Mouse (Mus musculus): ENCODE data around the gene Prop1. TPM values are rescaled to one million over a fixed set of nuclear protein-coding genes. Genes with fewer than 3 reads are reported as not detected.

The Prop1 gene
- total RNA-seq (2021), result not detected
- long read RNA-seq, experiment 1, result 0 reads
- long read RNA-seq, experiment 2, result 0 reads

DNA sequence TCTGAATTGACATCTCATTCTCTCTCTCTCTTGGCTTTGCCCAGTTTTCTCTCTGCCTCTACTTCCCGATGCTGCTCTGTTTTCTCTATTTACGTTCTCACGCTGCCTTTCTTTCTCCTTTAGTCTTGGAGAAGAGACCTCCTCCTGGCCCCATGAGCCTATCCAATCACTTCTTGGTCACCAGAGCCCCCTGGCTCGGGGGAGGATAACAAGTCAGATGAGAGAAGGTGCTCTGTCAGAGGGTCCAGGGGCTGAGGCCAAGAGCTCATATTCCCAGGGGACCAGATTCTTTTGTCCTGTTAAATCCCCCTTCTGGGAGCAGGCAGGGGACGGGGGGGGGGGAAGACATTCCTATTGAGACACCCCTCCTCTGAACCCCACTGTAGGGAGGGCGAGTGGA, at the start of gene Prop1:
TSS of gene Prop1 (minus strand) at position 101 of the 400 bp plus-strand sequence.
- DNase-seq, result no peak

DNA sequence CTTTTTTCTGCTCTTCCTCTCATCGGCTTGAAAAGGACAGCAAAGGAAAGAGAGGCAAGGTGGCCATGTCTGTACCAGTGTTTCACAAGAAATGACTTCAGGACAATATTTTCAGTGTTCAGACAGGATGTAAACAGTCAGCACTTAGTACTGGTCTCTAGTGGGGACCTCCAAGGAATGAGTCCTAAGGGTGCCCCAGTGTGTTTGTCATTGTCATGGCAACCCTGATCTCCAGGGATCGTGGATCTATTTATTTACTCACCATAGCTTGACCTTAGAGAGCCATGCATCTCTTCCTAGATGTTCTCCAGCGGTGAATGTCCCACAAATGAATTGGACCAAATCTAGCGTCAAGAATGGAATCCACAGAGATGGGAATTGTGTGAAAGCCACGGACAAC, 49.7 kb upstream of the Prop1 start, which contains the start of gene Olfr51:
TSS of gene Olfr51 (plus strand) at position 301 of the 400 bp plus-strand sequence.
- no peak for DNase-seq

DNA sequence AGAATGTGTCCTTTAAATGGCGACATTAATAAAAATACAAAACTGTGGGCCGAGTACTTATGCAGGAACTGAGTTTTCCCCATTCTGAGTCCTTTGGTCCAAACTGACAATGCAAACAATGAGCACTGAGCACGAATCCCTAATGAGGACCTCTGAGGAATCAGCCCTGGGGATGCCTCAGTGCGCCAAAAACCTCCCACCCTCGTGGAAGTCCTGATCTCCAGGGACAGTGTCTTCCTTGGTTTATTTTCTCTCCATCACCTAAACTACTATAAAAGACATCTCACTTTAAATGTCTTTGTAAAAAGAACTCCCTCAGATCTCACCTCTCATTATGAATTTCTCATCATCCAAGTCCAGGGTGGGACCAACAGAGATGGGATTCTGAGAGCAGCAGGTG, 28.1 kb upstream of the Prop1 start, which contains the start of gene Olfr1377:
TSS of gene Olfr1377 (plus strand) at position 301 of the 400 bp plus-strand sequence.
- DNase-seq, result no peak

DNA sequence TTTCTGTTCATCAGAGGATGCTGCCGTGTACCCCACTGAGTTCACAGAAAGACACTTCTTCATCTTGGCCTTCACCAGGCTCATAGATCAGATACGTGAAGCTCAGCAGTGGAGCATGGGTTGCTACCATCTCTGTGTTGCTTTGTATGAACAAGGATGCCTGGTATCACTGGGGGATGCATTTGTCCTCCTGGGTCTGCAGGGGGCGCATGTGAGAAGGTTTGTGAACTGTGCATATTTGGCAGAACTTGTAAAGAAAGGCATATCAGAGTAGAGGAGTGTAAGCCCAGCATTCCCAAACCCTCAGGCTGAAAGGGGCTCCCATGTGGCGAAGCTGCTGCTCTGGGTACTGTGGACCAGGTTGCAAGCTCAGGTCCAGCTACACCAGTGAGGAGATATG, 23.7 kb upstream of the Prop1 start:
- DNase-seq, result peak; percentile 46

DNA sequence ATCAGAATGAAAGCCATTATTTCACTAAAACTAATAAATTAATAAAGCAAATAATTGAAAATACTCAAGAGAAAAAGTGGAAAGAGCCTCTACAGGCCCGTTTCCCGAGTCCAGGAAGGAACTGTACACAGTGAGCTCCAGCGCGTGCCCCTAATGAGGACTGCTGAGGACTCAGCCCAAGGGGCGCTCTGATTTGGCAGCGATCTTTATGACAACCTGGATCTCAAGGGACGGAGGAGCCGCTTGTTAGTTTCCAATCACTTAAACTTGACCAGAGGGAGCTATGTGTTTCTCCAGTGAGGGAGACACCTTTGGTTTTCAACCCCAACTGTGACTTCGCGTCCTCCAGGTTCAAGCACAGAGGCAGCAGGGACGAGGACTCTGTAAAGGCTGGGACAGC, 12.7 kb upstream of the Prop1 start, which contains the start of gene Olfr1378:
TSS of gene Olfr1378 (plus strand) at position 301 of the 400 bp plus-strand sequence.
- no peak for DNase-seq

DNA sequence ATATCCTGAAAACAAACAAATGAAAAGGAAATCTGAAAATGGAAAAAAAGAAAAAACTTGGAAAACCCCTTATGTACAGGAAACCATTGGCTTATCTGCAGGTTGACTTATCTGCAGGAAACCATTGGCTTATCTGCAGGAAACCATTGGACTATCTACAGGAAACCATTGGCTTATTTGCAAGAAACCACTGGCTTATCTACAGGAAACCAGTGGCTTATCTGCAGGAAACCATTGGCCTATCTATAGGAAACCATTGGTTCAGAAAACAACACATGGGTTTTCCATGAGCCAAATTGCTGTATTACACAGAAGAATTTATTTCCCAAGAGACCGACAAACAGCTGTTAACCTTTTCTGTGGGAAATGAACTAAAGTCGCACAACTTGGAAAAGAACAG, 11.3 kb upstream of the Prop1 start:
- DNase-seq, result no peak

DNA sequence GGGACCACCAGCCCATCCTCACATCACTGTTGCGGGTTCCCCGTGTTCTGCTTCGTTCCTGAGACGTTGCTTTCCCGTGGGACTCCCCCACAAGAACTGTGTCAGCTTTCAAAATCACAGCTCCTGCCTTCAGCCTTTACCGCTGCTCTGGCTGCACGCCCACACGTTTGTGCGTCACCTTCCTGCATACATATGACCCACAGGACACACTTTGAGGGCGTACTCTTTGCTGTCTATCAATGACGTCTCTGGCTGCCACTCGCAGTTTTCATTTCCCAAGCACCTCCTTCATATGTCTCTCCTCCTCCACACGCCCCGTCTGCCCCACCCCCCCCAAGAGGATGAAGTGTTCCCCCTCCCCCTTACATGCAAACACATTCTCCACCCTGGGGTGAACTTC, 1.3 kb downstream of the Prop1 start:
- DNase-seq, result peak; percentile 47

DNA sequence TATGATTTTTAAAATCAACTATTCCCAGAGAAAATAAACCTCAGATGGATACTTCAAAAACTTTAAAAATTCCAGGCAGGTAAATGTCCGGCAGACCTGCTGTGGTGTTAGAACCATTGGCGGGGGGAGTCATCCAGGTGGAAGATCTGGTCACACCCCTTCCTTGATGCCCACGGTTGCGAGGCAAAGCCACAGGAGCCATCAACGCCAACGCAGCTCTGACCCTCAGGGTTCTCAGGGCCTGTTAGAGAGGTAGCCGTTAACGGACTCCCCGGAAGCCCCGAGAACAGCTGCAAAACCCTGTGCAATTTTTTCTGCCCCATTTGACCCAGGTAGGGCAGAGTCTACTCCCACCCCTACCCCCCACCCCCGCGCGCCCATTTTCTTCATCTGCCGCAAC, 10.1 kb downstream of the Prop1 start, which contains the start of gene 4933414I15Rik:
TSS of gene 4933414I15Rik (minus strand) at position 260 of the 400 bp plus-strand sequence.
- DNase-seq, result no peak

DNA sequence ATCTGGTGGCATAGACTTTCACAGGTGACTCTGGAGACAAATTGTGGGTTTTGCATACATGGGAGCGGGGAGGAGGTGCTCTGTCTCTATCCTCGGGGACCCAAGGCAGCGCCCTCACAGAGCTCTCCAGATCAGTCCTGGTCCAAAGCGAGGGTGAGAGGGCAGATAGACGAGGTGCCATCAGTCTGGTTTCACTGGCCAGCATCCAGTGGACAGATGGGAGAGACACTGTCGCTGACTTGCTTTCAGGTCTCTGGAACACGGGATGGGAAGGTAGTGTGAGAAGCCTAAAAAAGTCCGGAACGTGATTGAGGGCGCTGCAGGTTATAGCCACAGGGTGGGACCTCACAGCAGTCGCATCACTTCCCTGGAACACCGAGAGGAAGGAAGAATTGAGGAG, 11.2 kb downstream of the Prop1 start:
- no peak for DNase-seq

DNA sequence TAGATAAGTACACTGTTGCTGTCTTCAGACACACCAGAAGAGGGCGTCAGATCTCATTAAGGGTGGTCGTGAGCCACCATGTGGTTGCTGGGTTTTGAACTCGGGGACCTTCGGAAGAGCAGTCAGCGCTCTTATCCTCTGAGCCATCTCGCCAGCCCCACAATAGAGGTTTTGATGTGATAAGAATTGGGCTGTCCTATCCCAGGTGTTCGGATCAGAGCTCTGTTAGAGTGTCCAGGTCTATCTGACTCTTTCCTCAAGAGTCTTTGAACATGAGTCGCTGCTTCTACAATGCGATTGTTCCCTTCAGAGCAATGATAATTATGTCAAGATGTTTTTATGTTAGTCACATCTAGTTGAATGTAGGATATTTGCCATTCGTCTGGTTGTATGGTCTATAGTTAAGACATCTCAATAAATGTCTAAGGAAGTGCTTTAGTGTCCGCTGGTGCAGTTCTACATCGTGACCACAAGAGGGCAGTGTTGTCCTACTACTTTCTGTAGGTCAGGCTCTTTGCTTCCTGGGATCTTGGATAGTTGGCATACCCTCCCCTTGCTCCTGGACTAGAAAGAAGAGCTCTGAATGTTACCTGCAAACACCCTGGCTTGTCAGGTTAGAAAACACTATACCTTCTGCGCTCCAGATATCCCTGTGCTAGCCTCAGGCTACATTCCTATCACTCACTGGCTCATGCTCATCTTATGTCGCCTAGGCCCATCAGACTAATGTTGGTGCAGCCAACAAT, 13.8 kb downstream of the Prop1 start:
- peak; percentile 43 for DNase-seq

DNA sequence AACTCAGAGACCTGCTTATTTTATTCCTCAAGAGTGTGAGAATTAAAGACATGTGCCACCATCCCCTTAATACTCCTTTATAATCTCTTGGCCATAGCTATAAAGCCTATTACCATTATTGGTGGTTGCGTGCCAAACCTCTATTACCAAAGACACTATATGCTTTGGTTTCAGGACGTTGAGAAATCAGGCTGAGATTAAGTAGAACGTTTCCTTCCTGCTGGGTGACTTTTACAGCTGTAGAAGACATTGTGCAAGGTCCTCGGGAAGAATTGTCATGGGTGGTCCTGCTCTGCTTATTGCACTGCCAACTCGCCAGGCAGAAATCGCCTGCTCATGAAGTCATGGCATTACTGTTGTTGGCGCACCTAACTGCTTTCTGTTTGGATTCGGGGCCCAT, 15.1 kb downstream of the Prop1 start:
- DNase-seq, result no peak

DNA sequence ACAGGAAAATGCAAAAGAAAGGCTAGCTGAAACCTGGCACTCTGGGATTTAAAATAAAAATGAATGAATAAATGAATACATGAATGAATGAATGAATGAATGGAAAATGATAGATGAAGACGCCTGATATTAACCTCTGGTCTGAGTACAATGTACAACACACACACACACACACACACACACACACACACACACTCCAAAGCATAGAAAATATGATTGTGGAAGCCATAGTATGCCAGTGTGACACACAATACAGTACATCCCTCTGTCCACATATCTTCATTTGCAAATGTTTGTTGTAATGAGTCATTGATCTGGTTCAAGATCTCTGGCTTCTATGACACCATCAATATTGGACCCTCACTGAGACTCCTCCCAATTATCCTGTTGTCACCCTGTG, 21.5 kb downstream of the Prop1 start:
- DNase-seq, result no peak

DNA sequence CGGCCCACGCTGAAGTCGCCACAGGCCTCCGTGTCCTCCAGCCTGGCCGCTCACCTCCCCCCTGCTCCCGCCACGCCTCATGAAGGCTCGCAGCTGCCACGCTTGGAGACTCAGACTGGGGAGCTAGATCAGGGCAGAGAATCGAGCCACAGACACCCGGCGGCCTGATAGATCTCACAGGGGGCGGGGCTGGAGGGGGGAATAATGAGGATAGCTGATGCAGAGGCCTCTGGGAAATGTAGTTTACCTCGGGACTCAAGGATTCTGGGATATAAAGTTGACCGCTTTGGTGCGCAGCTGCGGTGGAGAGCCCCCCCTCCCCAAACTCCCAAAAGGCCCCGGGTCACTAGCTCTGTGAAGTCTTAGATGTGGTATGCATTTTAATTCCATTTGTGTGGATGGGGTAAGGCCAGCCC, 22.1 kb downstream of the Prop1 start, which contains the start of gene Zfp354b:
TSS of gene Zfp354b (minus strand) at position 183 of the 416 bp plus-strand sequence.
- DNase-seq, result peak; percentile 87

DNA sequence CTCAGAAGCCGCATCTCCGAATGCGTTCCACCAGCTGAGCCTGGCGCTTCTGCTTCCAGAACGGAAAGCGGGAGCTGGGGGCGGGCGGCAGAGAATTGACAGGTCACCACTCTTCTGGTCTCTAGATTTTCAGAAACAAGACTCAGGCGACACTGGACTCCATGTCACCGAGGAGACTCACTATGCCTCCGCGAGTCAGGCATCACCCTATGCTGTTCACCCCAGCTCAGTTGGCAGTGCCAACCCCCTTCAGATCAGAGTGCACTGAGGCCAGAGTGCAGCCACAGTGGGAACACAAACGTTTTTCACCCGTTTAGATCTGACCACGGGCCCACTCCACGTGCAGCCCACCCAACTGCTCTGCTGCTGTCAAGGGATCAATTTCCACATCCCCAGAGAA, 22.5 kb downstream of the Prop1 start:
- DNase-seq, result no peak

DNA sequence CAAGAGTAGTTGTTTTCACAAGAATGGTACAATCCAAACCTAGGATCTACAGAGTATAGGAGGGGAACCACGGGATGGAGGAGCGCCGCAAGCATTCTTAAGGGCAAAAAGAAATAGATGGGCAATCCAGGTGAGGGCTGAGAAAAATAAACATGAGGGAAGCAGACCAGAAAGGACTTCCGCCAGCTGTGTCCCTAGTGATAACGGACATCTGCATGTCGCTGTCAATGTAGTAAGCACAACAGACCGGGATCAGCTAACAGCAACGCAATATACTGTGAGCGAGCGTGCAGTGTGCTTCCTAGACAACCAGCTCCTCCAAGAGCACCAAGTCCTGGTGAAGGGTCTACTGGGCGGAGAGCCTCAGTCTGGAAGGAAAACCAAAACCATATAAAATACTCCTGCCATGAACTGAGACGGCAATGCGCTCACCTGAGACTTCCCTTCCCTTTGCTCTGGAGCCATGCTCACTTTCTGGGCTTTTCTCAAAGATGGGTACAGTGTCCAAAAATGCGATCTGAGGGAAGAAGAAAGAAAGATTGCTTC, 23.0 kb downstream of the Prop1 start:
- no peak for DNase-seq

DNA sequence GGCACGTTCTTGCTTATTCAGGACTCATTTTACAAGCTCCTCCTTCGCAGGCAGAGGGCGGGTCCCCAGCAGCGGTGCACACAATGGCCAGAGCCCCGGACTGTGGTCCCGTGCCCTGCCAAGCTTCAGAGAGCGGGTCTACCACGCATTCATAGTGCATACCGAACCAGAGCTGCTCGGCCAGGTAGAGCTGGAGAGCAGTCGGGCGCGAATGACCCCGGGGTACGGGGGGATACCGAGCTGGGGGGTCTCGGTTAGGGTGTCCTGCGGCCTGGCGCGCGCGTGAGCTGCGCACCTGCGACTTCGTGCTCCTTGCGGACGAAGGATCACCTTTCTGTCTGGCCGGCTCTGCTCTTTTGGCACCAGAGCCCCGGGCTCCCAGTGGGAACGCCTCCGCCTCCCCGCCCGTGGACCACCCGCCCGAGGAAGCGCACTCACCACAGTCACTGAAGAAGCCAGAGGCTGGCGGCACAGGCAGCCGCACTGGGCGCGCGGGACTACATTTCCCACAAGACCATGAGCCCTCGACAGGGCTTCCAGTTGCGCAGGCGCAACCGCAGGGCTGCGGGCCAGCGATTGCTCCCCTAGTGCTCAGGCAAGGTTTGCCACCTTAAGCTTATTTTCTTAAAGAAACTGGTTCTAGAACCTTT, 37.8 kb downstream of the Prop1 start, which contains the start of gene Zfp2:
TSS of gene Zfp2 (minus strand) at position 495 of the 650 bp plus-strand sequence.
- peak; percentile 93 for DNase-seq

DNA sequence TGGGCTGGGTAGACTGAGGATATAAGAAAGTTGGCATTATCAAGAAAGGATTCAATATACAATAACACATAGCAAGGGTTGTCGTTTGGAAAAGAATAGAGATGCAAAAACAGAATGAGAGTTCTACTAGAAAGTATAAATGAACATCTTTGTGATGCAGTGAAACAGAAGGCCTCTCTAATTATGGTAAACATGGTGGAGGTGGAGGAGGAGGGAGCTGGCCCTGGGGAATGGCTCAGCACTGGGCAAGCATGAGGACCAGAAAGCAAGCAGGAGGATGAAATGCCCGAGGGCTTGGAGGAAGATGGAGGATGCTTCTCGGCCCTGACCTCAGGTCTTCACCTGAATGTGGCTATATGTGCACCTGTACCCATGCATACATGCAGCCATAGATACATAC, 39.1 kb downstream of the Prop1 start:
- no peak for DNase-seq

DNA sequence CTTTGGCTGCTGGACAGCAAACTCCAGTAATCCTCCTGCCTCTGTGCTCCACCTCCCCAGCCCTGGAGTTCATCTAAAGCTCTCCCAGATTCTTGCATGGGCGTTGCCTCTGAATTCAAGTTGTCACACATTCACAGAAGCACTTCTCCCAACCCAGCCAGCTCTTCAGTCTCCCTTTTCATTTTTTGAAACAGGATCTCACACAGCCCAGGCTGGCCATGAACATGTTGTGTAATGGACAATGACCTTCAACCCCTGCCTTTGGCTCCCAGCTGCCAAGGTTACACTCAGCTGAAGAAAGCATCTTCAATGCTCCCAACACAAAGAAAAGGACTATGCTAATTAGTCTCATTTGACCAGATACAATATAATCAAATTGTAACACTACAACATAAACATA, 40.3 kb downstream of the Prop1 start:
- DNase-seq, result peak; percentile 12

DNA sequence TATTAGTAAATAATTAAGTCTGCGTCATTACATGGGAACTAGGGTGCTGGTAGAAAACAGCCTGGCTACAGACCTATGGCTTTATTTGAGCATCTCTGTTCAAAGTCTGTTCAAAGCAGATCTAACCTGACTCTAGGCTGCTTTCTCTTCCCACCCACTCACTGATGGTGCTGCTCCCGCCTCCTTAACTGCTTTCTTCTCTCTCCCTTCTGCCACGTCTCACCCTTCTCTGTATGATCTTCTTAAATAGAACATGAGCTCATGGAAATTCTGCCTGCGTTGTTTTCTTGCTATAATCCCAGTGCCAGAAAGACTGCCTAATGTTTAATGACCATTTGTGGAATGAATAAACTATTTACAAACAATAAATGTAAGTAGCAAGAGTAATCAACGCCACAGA, 45.4 kb downstream of the Prop1 start:
- DNase-seq, result no peak
